Mouse (Mus musculus): ENCODE results near the gene Hnrnpr.

The Hnrnpr gene

DNA sequence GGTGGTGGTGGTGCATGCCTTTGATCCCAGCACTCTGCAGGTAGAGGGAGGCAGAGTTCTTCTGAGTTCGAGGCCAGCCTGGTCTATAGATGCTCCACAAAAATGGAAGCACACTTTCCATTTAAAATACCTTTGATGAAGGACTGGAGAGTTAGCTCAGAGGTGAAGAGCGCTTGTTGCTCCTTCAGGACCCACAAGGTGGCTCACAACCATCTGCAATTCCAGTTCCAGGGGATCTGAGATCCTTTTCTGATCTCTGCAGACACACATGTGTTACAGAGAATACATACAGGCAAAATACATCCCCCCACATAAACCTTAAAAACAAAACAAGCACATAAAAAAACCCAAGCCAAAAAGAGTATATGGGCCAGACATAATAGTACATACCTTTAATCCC is 2.4 kb upstream of the Hnrnpr start:
- DNase-seq (ENCODE audit: low spot score in 2 of 2), result no peak

DNA sequence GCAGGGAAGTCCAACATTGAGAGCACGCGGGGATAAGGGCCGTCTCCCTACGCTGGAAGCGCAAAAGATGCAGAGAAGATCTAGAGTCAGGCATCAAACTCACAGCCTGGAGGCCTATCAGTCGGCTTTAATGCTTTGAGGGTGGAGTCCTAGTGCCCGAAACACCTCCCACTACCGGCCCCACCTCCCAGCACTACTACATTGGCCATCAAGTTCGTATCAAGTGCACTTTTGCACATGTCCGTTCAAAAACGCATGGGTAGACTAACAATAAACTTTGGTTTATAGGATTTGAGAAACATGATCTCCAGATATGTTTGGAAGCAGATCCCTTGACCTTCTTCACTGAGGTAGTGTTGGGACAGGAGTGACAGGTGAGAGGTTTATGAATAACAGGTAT is 962 bp upstream of the Hnrnpr start:
- DNase-seq (ENCODE audit: low spot score in 2 of 2), result no peak

DNA sequence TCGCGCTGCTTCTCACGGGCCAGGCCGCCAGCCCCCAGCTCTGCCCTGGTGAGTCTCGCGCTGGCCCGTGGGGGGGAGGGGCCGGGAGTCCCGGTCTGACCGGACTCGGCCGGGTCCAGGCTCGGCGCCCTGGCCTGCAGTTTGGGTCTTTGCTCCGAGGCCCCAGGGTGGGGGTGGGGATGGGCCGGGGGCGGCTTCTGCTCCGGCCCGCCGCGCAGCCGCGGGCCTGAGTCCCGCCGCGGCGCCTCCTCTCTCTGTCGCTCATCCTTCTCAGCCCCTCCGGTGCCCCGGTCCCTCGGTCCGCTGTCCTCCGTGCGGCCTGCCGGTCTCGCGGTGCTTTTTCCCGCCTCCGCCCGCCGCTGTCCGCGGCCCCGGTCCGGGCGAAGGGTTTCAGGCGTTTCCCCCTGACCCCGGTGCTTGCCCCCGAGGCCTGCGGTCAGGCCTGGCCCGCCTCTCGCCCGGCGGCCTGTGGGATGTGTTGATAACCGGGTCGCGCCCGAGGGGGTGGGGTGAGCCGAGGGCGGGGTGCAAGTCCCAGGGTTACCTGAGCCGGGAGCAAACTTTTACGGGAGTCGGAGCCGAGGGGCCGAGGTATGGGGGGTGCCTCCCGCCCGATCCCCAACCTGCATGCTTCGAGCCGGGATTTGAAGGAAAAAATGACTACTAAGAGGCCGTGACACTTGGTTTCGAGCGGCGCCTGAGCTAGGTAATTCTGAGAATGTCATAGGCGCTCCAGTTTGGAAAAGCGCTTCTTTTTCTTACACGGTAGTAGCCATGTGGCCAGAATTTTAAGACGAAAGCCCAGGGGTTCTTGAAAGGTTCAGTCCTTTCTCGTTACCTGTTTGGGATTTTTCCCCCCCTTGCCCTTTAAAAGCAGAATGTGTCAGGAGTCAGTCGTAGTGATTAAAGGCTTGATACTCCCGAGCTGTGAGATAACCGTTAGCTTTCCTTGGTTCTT is 579 bp downstream of the Hnrnpr start:
- DNase-seq (ENCODE audit: low spot score in 2 of 2), result peak; percentile 55 to 75

DNA sequence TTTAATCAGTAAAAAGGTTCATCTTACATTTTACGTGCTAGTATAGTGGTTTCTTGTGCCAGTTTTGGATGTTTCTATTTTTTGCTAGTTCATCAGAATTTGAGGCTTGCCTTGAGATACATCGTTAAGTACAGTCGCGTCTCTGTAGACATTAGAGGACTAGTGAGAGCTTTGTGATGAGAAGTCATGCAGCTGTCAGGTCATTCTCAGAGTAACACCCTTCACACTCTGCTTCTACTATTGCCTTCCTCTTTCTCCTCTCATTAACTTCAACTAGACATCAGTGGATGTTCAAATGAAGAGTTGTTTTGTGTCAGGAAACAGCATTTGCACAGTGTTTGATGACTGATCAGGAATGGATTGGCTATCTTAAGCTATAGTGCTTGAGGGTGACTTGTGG is 1.9 kb downstream of the Hnrnpr start:
- no peak for DNase-seq (ENCODE audit: low spot score in 2 of 2)

DNA sequence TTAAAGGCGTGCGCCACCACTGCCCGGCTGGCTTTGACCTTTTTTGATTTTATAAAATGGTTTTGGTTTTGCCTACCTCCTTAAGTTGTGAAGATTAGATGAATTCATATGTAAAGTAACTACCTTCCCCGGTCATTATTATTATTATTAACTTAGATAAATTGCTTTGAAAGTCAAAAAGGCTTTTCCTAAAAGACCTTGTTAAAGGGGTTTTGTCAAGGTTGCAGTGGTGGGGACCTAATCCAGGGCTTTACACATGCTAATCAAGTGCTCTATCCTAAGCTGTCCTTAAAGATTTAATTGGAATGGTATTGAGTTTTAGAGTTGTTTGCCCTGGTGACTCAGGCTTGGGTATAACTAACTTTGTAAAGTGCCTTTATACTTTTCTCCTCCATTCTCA is 6.9 kb downstream of the Hnrnpr start:
- no peak for DNase-seq (ENCODE audit: low spot score in 2 of 2)

DNA sequence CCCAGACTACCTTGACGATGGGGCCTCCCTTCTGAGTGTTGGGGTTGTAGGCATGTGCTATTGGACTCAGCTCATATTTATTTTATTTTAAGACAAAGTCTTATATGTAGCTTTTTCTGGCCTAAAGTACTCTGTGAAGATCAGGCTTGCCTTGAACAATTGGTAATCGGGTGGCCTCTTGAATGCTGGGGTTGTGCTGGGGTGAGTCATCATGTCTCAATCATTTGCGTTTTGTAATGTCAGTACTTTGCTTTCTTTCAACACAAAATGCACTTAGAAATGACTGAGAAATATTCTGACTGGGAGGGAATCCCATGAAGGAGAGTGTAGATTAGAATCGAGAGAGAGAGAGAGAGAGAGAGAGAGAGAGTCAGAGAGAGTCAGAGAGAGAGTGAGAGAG is 9.3 kb downstream of the Hnrnpr start:
- no peak for DNase-seq (ENCODE audit: low spot score in 2 of 2)

DNA sequence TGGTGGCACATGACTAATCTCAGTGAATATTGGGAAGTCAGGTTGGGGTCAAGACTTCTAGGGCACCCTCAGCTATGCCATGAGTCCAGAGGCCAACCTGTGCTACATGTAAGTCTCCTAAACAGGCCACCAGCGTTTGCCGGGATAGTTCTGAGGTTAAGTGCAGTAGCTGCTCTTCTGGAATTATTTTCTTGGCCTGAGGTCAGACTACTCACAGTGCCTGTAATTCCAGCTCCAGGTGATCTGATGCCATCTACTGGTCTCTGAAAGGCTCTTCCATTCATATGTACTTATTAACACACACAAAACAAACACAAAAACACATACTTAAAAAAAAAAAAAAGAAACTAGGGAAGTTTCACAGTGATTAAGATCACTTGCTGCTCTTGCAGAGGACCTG is 13.5 kb downstream of the Hnrnpr start:
- no peak for DNase-seq (ENCODE audit: low spot score in 2 of 2)

DNA sequence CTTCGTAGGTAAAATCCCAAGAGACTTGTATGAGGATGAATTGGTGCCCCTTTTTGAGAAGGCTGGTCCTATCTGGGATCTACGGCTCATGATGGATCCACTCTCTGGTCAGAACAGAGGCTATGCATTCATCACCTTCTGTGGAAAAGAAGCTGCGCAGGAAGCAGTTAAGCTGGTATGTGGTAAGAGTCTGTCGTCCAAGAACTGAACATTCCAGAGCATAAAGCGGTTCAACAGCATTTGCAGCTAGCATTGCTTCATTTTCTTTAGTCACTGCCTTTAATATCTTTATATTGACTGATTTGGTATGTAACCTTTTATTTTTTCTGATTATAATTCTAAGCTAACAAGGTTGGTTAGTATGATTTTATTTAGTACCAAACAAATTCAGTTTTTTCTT is 16.5 kb downstream of the Hnrnpr start:
- no peak for DNase-seq (ENCODE audit: low spot score in 2 of 2)

DNA sequence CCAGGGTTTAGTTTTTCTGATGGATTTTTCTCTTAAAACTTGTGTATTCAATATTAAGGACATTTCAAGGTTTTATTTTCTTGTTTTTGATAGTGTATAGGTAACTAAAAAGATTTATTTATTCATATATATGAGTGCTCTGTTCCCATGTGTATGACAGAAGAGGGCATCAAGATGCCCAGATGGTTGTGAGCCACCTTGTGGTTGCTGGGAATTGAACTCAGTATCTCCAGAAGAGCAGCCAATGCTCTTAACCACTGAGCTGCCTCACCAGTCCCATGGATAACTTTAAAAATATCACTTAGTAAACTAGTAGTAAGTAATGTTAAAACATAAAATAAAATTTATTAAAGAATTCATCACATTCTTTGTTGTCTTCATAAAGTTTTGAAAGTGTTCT is 17.4 kb downstream of the Hnrnpr start:
- no peak for DNase-seq (ENCODE audit: low spot score in 2 of 2)

DNA sequence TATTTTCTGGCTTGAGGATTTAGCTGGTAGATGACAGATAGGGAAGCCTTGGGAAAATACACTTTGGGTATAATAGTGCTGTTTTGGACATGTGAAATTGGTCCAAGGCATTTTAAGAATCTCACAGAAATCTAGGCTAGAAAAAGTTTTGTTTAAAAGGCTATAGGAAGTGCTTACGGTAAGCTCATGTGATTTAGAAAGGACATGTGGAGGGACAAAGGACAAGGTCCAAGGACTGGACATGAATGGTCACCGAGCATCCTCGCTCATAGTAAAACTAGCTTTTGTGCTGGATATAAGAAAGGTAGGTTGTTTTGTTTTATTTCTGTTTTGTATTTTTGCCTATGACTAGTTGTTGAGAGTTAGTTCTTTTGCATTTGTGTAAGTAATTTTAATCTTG is 21.0 kb downstream of the Hnrnpr start:
- DNase-seq (ENCODE audit: low spot score in 2 of 2), result no peak

DNA sequence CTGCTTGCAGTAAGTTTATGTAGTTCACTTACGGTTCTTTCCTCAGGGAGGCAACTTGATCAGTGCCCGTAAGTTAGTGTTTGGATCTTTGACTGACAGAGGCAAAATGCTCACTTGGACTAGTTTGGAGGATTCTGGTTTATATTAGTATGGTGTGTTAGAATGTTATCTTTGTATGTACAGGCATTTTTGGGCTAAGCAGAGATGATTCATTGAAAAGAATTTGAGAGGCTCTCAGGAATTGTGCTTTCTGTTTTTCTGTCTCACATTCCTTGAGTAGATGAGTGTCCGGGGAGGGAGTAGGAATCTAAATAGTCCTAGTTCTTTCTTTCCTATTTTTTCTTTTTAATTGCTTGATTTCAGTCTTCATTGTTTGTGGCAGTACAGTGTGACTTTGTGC is 22.4 kb downstream of the Hnrnpr start:
- no peak for DNase-seq (ENCODE audit: low spot score in 2 of 2)

DNA sequence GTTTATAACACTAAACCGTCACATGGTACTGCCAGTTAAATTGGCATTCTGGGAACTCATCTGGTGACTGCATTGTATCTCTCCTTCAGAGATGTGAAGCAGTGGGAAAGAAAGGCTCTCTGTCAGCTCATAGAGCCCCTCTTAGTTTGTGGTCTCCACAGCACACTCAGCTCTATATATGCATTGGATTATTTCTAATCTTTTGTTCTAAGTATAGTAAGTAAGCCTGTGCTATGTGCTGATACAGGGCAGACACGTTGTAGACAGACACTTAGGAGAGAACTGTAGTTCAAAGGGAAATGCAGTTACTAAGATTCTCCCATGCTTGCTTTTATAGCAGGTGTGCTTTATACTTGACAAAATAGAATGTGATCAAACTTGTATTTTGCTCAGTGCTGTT is 24.3 kb downstream of the Hnrnpr start:
- no peak for DNase-seq (ENCODE audit: low spot score in 2 of 2)

DNA sequence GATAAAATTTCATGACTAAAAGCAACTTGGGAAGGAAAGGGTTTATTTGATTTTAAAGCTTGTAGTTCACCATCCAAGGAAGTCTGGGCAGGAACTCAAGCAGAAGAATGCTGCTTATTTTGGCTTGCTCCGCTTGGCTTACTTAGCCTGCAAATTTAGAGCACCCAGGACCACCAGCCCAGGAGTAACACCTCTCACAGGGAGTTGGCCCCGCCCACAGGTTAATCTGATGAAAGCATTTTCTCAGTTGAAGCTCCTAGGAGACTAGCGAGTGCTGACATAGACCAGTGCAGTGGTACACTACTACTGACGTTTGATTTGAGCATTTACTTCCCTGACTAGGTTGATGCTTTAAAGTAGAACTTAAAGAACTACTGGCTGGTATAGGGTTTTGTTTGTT is 26.4 kb downstream of the Hnrnpr start:
- no peak for DNase-seq (ENCODE audit: low spot score in 2 of 2)

DNA sequence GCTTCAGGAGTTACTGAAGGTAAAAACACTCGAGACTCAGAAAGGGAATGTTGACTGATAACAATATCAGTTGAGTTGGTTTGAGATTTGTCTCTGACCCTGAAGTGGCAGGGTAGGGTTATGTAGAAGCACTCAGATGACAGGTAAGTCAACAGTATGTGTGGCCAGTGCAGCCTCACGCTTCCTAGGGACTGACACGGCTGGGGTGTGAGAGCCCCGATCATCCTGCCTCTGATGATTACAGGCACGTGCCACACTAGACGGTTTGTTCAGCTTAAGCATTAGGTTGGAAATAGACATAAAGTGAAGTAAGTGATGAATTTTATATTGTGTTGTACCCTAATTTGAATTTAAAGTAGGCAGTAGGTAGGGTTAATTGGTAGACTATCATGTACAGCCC is 38.9 kb downstream of the Hnrnpr start:
- DNase-seq (ENCODE audit: low spot score in 2 of 2), result no peak

DNA sequence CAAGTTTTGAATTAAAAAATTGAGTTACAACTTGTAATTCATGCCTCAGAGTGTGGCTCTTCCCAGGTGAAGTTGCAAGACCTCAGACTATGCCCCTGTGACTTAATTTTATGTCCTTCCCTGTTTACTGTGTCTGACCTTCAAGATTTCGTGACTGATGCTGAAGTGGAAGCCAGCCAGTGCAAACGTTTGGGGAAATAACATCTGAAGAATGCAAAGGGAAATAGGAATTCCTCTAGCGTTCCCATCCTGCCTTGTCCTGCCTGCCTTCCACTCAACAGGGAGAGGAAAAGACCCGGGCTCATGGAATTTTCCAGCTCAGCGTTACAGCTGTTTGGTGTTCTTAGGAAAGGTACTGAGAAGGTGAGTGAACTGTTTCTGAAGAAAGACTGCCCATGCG is 46.3 kb downstream of the Hnrnpr start:
- DNase-seq (ENCODE audit: low spot score in 2 of 2), result no peak

DNA sequence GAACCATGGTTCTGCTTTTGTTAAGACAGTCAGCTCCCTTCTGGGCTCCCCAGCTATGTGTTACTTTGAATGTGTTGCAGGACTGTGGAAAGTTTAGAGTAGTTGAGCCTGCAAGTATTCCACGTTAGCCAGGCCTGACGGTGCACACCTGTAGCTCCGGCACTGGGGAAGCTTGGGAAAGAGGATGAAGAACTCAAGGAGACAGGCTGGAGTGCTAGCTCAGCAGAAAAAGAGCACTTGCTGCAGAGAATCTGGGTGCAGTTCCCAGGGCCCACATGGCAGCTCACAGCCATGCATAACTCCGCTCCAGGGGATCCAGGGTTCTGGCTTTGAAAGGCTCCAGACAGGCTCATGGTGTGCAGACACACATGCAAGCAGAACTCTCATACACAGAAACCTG is 46.7 kb downstream of the Hnrnpr start:
- no peak for DNase-seq (ENCODE audit: low spot score in 2 of 2)

DNA sequence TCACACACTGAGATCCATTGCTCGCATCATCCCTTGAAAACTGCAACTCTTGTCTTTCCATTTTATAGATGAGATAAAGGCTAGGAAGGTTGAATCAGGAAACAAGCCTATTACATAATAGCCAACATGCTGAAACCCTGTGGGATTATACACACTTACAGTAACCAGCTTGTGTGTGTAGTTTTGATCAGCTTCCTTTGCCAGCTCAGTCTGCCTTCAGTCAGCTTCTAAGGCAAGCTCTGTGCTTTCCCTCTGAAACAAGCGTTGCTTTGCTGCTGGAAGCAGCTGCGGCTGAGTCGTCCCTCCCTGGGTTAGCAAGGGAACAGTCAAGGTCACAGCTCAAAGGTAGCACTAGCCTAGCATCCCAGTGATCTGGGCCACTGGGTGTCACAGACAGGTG is 57.1 kb downstream of the Hnrnpr start:
- no peak for DNase-seq (ENCODE audit: low spot score in 2 of 2)

DNA sequence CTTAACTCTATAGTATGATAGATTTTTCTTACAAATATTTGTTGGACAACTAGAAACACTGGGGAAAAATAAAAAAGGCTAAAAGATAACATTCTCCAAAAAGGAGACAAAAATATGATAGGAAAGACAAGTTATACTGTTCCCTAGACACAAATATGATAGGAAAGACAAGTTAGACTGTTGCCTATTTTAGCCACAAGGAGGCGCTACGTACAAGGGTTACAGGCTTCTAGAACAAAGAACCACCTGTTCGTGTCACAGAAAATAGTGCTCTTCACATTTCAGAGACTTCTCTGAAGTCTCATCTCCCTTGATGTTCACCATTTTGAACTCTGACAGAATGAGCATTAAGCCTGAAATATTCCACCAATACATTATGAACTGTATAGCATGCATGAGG is 59.0 kb downstream of the Hnrnpr start:
- DNase-seq (ENCODE audit: low spot score in 2 of 2), result no peak

DNA sequence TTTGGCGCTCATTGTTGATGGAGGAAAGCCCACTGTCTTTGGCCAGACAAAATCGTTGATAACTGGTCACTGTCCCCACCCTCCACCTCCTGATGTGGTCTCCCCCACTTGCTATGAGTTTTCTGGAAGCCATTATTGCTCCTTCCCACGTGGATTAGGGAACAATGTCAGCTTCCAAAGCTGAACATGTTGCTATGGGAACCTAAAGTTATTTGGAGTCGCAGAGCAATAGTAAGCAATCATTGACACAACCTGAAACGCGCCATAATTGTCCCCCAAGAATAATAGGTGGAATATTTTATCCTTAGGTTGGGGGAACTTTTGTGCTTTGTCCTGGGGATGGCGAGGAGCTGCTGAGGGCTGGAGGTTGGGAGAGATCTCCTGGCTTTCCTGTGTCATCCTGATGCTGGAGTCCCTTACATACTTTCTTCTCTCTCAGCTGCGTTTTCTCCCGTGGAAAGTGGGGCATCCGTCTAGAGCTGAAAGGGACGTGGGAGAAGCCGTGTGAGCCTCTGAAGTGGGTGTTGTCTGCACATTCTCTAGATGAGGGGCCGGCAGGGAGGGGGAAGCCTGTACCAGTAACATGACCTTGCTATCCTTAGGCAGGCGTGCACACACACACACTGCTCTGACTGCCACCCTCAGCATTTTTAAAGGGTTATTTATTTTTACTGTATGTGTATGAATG is 62.9 kb downstream of the Hnrnpr start:
- no peak for DNase-seq (ENCODE audit: low spot score in 2 of 2)

DNA sequence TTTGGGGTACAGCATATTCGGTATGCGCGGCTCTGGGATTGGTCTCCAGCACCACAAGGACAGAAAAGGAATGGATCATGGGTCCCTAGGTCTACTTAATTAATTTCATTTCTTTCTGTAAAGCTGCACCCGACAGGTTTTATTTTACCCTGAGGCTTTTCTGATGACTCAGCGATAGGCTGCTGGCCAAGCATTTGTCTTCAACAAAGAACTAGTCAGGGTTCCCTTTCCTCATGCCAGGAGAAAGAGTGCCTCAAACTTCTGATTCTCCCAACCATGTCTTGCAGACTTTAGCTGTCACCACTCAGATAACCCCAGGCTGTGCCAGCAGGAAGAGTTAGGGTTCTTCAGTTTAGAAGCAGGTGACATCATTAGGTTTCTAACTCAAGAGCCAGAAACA is 66.3 kb downstream of the Hnrnpr start:
- no peak for DNase-seq (ENCODE audit: low spot score in 2 of 2)

DNA sequence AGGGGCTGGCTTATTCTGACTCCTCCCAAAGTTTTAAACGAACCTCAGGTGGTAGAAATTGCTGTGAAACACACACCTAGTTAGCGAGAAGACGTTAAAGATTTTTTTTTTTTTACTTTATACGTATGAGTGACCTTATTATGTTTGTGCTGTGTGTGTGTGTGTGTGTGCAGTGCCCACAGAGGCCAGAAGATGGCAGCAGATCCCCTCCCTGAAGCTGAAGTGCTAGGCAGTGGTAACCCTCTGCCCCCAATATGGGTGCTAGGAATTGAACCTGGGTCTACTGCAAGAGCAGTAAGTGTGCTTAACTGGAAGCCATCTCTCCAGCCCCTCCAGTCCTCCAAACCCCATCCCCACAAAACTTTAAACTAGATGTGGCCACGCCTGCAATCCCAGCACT is 72.3 kb downstream of the Hnrnpr start:
- DNase-seq (ENCODE audit: low spot score in 2 of 2), result no peak

DNA sequence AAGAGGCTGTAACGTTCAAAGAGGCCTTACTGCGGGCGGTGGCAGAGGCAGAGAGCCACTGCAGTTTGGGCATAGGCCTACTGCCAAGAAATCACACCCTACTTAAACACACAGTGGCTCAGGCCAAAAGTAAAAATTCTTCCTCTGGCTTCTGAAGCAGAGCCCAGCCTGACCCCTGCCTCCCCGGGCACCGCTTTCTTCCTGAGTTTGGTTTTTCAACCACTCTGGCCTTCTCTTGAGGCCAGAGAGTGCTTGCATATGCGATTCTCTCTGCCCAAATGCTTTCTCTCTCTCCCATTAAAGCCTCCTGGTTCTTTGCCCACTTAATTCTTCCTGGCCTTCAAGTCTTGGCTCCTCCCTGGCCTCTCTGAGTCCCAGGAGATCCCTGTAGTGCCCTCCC is 73.1 kb downstream of the Hnrnpr start:
- DNase-seq (ENCODE audit: low spot score in 2 of 2), result no peak

DNA sequence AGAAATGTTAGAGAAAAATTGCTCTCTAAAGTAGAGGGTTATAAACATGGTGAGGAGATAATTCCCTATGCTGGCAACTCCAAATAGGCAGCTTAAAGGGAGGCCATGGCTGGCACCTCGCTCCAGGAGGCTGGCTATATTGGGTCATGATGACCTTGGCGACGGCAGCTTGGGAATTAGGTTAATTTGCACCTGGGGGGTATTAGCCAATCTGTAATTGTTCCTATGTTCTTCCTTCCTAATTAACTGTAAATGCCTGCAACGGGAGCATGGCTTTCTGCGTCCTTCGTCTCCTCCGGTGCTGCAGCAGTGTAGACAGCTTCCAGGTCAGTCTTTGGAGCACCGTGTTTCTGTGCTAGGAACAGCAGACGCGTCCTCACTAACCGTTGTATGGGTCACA is 76.5 kb downstream of the Hnrnpr start:
- no peak for DNase-seq (ENCODE audit: low spot score in 2 of 2)

Measured in urinary bladder, postnatal 4 days (tissue).